Mouse (Mus musculus): ENCODE results near the gene Lrrc37a. TPM values are rescaled to one million over a fixed set of nuclear protein-coding genes. Genes with fewer than 3 reads are reported as not detected.

Gene Lrrc37a
- not detected in 2 replicates for polyA plus RNA-seq (2021; fragmentation: Nextera tagmentation)
- long read RNA-seq, experiment 1: 0 reads
- long read RNA-seq, experiment 2: 0 reads

DNA sequence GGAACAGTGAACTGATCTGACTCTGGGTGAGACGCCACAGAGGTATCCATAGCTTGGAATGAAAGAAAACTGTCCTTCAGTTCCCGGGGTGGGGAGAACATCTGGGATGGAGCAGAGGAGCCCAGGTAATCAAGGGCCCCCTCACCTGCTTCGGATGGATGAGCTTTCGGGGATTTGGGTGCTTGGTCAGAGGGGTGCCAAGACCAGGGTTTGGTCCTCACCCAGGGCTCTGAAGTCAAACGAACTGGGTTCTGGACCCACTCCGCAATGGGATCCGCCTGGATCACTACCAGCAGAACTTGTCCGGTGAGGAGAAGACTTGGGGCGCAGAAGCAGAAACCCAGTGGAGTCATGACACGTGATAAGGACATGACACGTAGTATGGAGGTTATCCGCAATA lies at the start of gene Lrrc37a:
Gene Lrrc37a (minus strand): TSS at position 101 of the 400 bp plus-strand sequence.

DNA sequence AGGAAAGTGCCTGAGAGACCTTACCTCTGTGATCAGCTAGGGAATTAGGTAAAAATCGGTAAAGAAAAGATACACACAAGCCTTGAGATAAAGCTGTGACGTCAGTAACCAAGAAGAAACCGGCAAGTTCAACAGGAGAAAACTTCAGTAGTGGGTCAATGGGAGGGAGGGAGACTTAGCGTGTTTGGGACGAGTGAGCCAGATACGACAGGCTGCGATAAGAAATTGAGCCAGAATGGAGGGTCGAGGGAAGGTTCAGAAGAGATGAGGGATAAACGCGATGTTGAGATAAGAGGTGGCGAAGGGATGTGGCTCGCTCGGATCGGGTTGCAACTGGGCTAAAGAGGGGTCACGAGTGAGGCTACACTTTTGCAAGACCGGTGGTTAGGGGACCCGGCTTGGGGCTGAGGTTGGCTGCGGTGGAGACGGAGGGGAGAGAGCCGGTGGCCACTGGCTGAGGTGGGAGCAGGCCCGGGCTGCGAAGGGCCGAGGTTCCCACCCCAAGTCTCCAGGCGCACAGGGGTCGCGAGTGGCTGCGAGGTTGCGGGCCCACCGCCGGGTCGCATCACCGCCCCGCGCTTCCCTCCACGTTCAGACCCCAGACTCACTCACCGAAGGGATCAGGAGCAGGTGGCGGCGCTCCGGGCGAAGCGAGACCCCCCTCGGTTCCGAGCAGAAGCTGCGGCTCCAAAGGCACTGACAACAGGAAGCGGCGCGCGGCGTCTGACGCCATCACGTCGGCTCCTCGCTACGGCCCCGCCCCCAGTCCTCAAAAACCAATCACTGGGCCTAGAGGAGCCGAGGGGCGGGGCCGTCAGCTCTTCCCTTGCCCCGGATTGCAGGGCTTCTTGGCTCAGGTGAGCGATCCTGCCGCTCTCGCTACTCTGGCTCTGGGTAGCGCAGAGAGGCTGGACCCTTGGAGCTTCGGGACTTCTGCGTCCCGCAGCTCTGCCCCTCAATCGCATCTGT lies 92.1 kb downstream of the Lrrc37a start, which contains the start of gene Plekhm1:
Gene Plekhm1 (minus strand): TSS at position 707 of the 969 bp plus-strand sequence.

Other genes starting within 250 kb of the Lrrc37a start
- 0.64 and 0.83 TPM in 2 replicates for gene Map3k14, start 237.1 kb downstream of the Lrrc37a start, polyA plus RNA-seq (2021; fragmentation: Nextera tagmentation)
- 4.9 and 8.6 TPM in 2 replicates for gene Arhgap27, start 140.9 kb downstream of the Lrrc37a start, polyA plus RNA-seq (2021; fragmentation: Nextera tagmentation)
- gene Plekhm1, start 91.9 kb downstream of the Lrrc37a start, polyA plus RNA-seq (2021; fragmentation: Nextera tagmentation): 2.5 and 5.4 TPM in 2 replicates
- 0.04 and 0.07 TPM in 2 replicates for gene Gm884, start 116.5 kb upstream of the Lrrc37a start, polyA plus RNA-seq (2021; fragmentation: Nextera tagmentation)
- not detected in 2 replicates for gene Lyzl6, start 134.3 kb upstream of the Lrrc37a start, polyA plus RNA-seq (2021; fragmentation: Nextera tagmentation)
- gene Rprml, start 145.0 kb upstream of the Lrrc37a start, polyA plus RNA-seq (2021; fragmentation: Nextera tagmentation): 200 and 202 TPM in 2 replicates
- 58.5 and 61.4 TPM in 2 replicates for gene Gosr2, start 193.3 kb upstream of the Lrrc37a start, polyA plus RNA-seq (2021; fragmentation: Nextera tagmentation)
- gene Wnt9b, start 245.2 kb upstream of the Lrrc37a start, polyA plus RNA-seq (2021; fragmentation: Nextera tagmentation): 0.04 and 0.08 TPM in 2 replicates